Mouse (Mus musculus) lung, embryonic 14.5 days (tissue): ENCODE data around the gene Gm43738. TPM values are rescaled to one million over a fixed set of nuclear protein-coding genes. Genes with fewer than 3 reads are reported as not detected.
"Not testable (repeated sequence)": the region's sequence is repeated elsewhere in the genome, so short reads cannot be mapped to it uniquely, and the experiment has no call there.

ENCODE experiments used
- ATAC-seq: fragments of 200-750 bp; cut with Nextera tagmentation; 2 replicates; pipeline ENCODE4 v1.8.0; 2017; ENCODE audit warnings: mild to moderate bottlenecking, moderate TSS enrichment, moderate library complexity; ENCODE audit not compliant: insufficient read depth
- DNase-seq: peaks from one replicate; pipeline ENCODE4 v3.0.0-alpha.2; 2015
- H3K27ac ChIP-seq: fragments of 300-500 bp; sonication (generic); 2 replicates; pipeline ENCODE4 v1.5.1; 2014; ENCODE audit warnings: low read depth, mild to moderate bottlenecking, moderate library complexity
- H3K27me3 ChIP-seq: fragments of 300-500 bp; sonication (generic); 2 replicates; pipeline ENCODE4 v1.6.1; 2014; ENCODE audit warnings: low read length, control low read depth; ENCODE audit not compliant: insufficient read depth
- H3K36me3 ChIP-seq: fragments of 300-500 bp; sonication (generic); 2 replicates; pipeline ENCODE4 v1.6.1; 2014; ENCODE audit warnings: control low read depth; ENCODE audit not compliant: insufficient read depth
- H3K4me1 ChIP-seq: fragments of 300-500 bp; sonication (generic); 2 replicates; pipeline ENCODE4 v1.6.1; 2014; ENCODE audit warnings: antibody characterized with exemption, control low read depth; ENCODE audit not compliant: insufficient read depth
- H3K4me2 ChIP-seq: fragments of 300-500 bp; sonication (generic); 2 replicates; pipeline ENCODE4 v1.6.1; 2014; ENCODE audit warnings: mild to moderate bottlenecking
- H3K4me3 ChIP-seq: fragments of 300-500 bp; sonication (generic); 2 replicates; pipeline ENCODE4 v1.5.1; 2014; ENCODE audit warnings: low read depth, low read length
- H3K9ac ChIP-seq: fragments of 300-500 bp; sonication (generic); 2 replicates; pipeline ENCODE4 v1.6.1; 2014
- H3K9me3 ChIP-seq: fragments of 300-500 bp; sonication (generic); 2 replicates; pipeline ENCODE4 v1.6.1; 2016; ENCODE audit warnings: low read depth, low read length, control low read depth
- CTCF ChIP-seq: IDR thresholded peaks from 2 replicates; pipeline ENCODE4 v1.5.1; 2016; ENCODE audit warnings: antibody characterized with exemption, low read depth
- WGBS: fragments of 180-500 bp; shearing (Covaris S2); extraction: QIAGEN DNeasy Blood & Tissue Kit; methylation state at CpG from one replicate; pipeline ENCODE4 v1.1.7; 2014; 5-methylcytosine and 5-hydroxymethylcytosine counted together
- polyA plus RNA-seq: library from polyadenylated mRNA; unstranded; fragments of >200 nt; fragmentation: Nextera tagmentation; extraction: Ambion mirVana; gene quantifications from 2 replicates; pipeline ENCODE4 v1.2.1, GENCODE M21; 2014

The Gm43738 gene
- polyA plus RNA-seq, 1 experiment from 2014 or later = not detected

GRCm38 (mm10) chr3:89084133-89084532 is 16.8 kb downstream of the Gm43738 start:
- peaks cover 22% of the 10 kb centered on the region for H3K36me3 ChIP-seq
- no peak overlapping the region for H3K9ac ChIP-seq
- H3K27ac ChIP-seq = no peak overlapping the region
- no peak overlapping the region for H3K4me2 ChIP-seq
- H3K27me3 ChIP-seq = 0 out of 2 replicates have a peak, but pooled peaks cover 5% of the 10 kb centered on the region
- no peak overlapping the region for H3K4me3 ChIP-seq
- TF ChIP-seq CTCF = no peak
- no peaks in the 10 kb centered on the region for H3K9me3 ChIP-seq
- no peak for ATAC-seq
- peaks cover 6% of the 10 kb centered on the region; the same call in 1 of the 2 replicates for H3K4me1 ChIP-seq
- no peak for DNase-seq
- 68% methylated on average over 2 of the region's 2 CpGs for WGBS

DNA sequence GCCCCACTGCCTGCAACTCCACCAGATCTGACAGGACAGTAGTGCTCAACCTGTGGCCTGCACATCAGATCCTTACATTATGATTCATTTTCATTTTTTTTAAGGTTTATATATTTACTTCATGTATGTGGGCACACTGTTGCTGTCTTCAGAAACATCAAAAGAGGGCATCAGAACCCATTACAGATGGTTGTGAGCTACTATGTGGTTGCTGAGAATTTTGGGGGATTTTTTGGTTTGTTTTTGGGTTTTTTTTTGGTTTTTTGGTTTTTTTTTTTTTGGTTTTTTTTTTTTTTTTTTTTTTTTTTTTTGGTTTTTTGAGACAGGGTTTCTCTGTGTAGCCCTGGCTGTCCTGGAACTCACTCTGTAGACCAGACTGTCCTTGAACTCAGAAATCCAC is 18.6 kb downstream of the Gm43738 start:
- H3K4me1 ChIP-seq, H3K27ac ChIP-seq, H3K4me3 ChIP-seq, H3K27me3 ChIP-seq, H3K4me2 ChIP-seq, DNase-seq, H3K9me3 ChIP-seq, H3K9ac ChIP-seq, ATAC-seq: not testable (repeated sequence)
- peaks cover 33% of the 10 kb centered on the region for H3K36me3 ChIP-seq

- WGBS = 87% methylated on average over 9 of the region's 9 CpGs
- no peaks in the 10 kb centered on the region for H3K4me1 ChIP-seq
- TF ChIP-seq CTCF = no peak
- no peaks in the 10 kb centered on the region for H3K9me3 ChIP-seq
- H3K4me3 ChIP-seq = no peak overlapping the region
- H3K27ac ChIP-seq = no peak overlapping the region
- ATAC-seq (no peak), DNase-seq (no peak)
- no peaks in the 10 kb centered on the region for H3K27me3 ChIP-seq
- peaks cover 76% of the 10 kb centered on the region for H3K36me3 ChIP-seq
- H3K9ac ChIP-seq = no peak overlapping the region
- no peak overlapping the region for H3K4me2 ChIP-seq
These were observed 23.5 kb downstream of the Gm43738 start for GRCm38 (mm10) chr3:89077383-89077782.

- DNase-seq (no peak), ATAC-seq (no peak)
- Histone ChIP-seq H3K36me3 (peaks cover 94% of the 10 kb centered on the region), H3K27me3 (no peaks in the 10 kb centered on the region), H3K27ac (no peak overlapping the region), H3K4me2 (no peak overlapping the region), H3K4me1 (no peaks in the 10 kb centered on the region), H3K9ac (no peak overlapping the region), H3K9me3 (no peaks in the 10 kb centered on the region), H3K4me3 (no peak overlapping the region)
- no peak for TF ChIP-seq CTCF
These were observed 33.6 kb downstream of the Gm43738 start for GRCm38 (mm10) chr3:89067265-89067664.

DNA sequence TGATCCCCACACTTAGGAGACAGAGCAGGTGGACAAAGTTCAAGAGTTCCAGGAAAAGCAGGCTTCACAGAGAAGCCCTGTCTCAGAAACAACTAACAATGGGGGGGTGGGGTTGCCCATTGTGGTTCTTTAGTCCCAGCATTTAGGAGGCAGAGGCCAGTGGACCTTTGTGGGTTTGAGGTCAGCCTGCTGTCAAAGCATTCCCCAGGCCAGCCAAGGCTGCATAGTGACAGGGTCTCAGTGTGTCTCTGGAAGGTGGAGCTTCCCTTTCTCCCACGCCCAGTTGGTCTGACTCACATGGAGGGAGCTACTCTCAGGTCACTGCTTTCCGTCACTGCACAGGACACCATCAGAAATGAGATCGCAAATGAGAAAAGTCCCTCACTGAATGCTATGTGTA is 39.2 kb downstream of the Gm43738 start:
- Histone ChIP-seq H3K4me2 (no peak overlapping the region), H3K27me3 (no peaks in the 10 kb centered on the region), H3K9ac (no peak overlapping the region), H3K27ac (no peak overlapping the region), H3K36me3 (peaks cover 89% of the 10 kb centered on the region), H3K4me1 (no peaks in the 10 kb centered on the region), H3K4me3 (no peak overlapping the region), H3K9me3 (no peaks in the 10 kb centered on the region)
- ATAC-seq (no peak), DNase-seq (no peak)
- no peak for TF ChIP-seq CTCF
- 79% methylated on average over 3 of the region's 3 CpGs for WGBS

DNA sequence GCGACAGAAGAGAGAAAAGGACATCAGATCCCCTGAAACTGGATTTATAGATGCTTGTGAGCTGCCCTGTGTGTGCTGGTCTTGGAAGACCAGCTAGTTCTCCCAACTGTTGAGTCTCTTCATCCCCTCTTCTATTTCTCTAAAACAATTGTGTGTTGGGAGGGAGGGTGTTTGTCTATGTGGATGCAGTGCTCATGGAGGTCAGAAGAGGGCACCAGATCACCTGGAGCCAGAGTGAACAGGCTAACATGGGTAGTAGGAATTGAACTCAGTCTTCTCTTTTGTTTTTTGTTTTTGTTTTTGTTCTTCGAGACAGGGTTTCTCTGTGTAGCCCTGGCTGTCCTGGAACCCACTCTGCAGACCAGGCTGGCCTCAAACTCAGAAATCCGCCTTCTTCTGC is 42.1 kb downstream of the Gm43738 start:
- Histone ChIP-seq H3K4me2 (no peak overlapping the region), H3K27me3 (no peaks in the 10 kb centered on the region), H3K27ac (no peak overlapping the region), H3K9ac (no peak overlapping the region), H3K4me1 (no peaks in the 10 kb centered on the region), H3K9me3 (no peaks in the 10 kb centered on the region), H3K4me3 (no peak overlapping the region), H3K36me3 (peaks cover 92% of the 10 kb centered on the region)
- WGBS = 80% methylated on average over 3 of the region's 3 CpGs
- DNase-seq (peak; percentile 41), ATAC-seq (no peak)
- TF ChIP-seq CTCF = peak; percentile 55

- Histone ChIP-seq H3K9ac (no peak overlapping the region), H3K27ac (no peak overlapping the region), H3K36me3 (peaks cover 91% of the 10 kb centered on the region), H3K4me3 (no peak overlapping the region), H3K27me3 (no peaks in the 10 kb centered on the region), H3K9me3 (no peaks in the 10 kb centered on the region), H3K4me2 (no peak overlapping the region), H3K4me1 (no peaks in the 10 kb centered on the region)
- TF ChIP-seq CTCF = no peak
- ATAC-seq (no peak), DNase-seq (no peak)
- 92% methylated on average over 9 of the region's 9 CpGs for WGBS
These were observed 42.5 kb downstream of the Gm43738 start for GRCm38 (mm10) chr3:89058361-89058760.

GRCm38 (mm10) chr3:89043359-89043758 is 57.5 kb downstream of the Gm43738 start:
- H3K9ac ChIP-seq = no peak overlapping the region
- no peaks in the 10 kb centered on the region for H3K9me3 ChIP-seq
- no peak for DNase-seq
- H3K4me2 ChIP-seq = no peak overlapping the region
- TF ChIP-seq CTCF = no peak
- H3K27me3 ChIP-seq = no peaks in the 10 kb centered on the region
- WGBS = 97% methylated on average over 4 of the region's 4 CpGs
- H3K36me3 ChIP-seq = peaks cover 91% of the 10 kb centered on the region
- H3K4me1 ChIP-seq = no peaks in the 10 kb centered on the region
- no peak for ATAC-seq
- no peak overlapping the region for H3K4me3 ChIP-seq
- H3K27ac ChIP-seq = no peak overlapping the region

Other genes with a start within 250 kb of the Gm43738 start
- gene Msto1, start 187.1 kb downstream of the Gm43738 start, polyA plus RNA-seq = 47.9 and 51.4 TPM in 2 replicates
- 22.9 and 23.1 TPM in 2 replicates for gene Ash1l, start 150.5 kb downstream of the Gm43738 start, polyA plus RNA-seq
- 126 and 139 TPM in 2 replicates for gene Dap3, start 149.9 kb downstream of the Gm43738 start, polyA plus RNA-seq
- gene Rusc1, start 7.8 kb downstream of the Gm43738 start, polyA plus RNA-seq = 11.2 and 13.9 TPM in 2 replicates
- 164 and 177 TPM in 2 replicates for gene Fdps, start 860 bp upstream of the Gm43738 start, polyA plus RNA-seq
- 0.08 TPM in 1 of 2 replicates, not detected in the other for gene Pklr, start 35.0 kb upstream of the Gm43738 start, polyA plus RNA-seq
- 0.47 and 0.61 TPM in 2 replicates for gene Hcn3, start 59.1 kb upstream of the Gm43738 start, polyA plus RNA-seq
- 26.1 and 26.4 TPM in 2 replicates for gene Clk2, start 63.7 kb upstream of the Gm43738 start, polyA plus RNA-seq
- 90.2 and 98.9 TPM in 2 replicates for gene Scamp3, start 76.4 kb upstream of the Gm43738 start, polyA plus RNA-seq
- 18.2 and 19.4 TPM in 2 replicates for gene Fam189b, start 82.0 kb upstream of the Gm43738 start, polyA plus RNA-seq
- 34.4 and 35.5 TPM in 2 replicates for gene Gba, start 101.8 kb upstream of the Gm43738 start, polyA plus RNA-seq
- 33.6 and 39.9 TPM in 2 replicates for gene Thbs3, start 114.1 kb upstream of the Gm43738 start, polyA plus RNA-seq
- 193 and 212 TPM in 2 replicates for gene Mtx1, start 126.0 kb upstream of the Gm43738 start, polyA plus RNA-seq
- gene Muc1, start 128.0 kb upstream of the Gm43738 start, polyA plus RNA-seq = 43.0 and 50.4 TPM in 2 replicates
- gene Krtcap2, start 144.9 kb upstream of the Gm43738 start, polyA plus RNA-seq = 293 and 312 TPM in 2 replicates
- gene Trim46, start 145.2 kb upstream of the Gm43738 start, polyA plus RNA-seq = 5.7 and 6.3 TPM in 2 replicates
- gene Dpm3, start 158.3 kb upstream of the Gm43738 start, polyA plus RNA-seq = 118 and 119 TPM in 2 replicates
- gene Slc50a1, start 169.5 kb upstream of the Gm43738 start, polyA plus RNA-seq = 58.5 and 60.2 TPM in 2 replicates
- gene Efna1, start 180.0 kb upstream of the Gm43738 start, polyA plus RNA-seq = 68.3 and 70.4 TPM in 2 replicates
- 4.7 and 5.8 TPM in 2 replicates for gene Efna3, start 221.9 kb upstream of the Gm43738 start, polyA plus RNA-seq
- 24.6 and 27.0 TPM in 2 replicates for gene Efna4, start 236.9 kb upstream of the Gm43738 start, polyA plus RNA-seq
- gene Adam15, start 248.9 kb upstream of the Gm43738 start, polyA plus RNA-seq = 32.7 and 36.7 TPM in 2 replicates